Mouse (Mus musculus): Measurements from ENCODE around the gene Ryr2.
"Not testable (repeated sequence)": the region's sequence is repeated elsewhere in the genome, so short reads cannot be mapped to it uniquely, and the experiment has no call there.

Gene Ryr2

DNA sequence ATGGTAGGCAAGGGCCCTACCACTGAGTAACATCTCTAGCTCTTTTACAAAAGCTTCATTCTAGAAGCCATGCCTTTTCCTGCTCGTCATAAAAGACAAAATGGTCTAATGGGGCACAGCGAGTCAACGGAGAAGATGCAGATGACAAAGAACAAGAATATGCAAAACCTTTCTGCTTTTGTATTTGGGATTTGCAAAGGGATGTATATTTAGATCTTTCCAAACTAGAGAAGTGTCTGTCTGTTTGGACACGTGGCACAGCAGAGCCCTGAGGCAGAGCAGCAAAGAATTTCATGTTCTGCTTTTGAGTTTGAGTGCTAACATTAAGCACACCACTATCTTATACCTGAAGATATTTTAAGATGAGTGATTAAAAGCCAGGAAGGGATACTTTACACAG is 224.4 kb downstream of the Ryr2 start:
- no peak for DNase-seq (ENCODE audit: low spot score in 2 of 2)

GRCm38 (mm10) chr13:11880503-11881227 is 226.1 kb downstream of the Ryr2 start:
- no peak for DNase-seq (ENCODE audit: low spot score in 2 of 2)

- no peak for DNase-seq (ENCODE audit: low spot score in 2 of 2)
Measured at GRCm38 (mm10) chr13:11879037-11879436, 227.7 kb downstream of the Ryr2 start.

DNA sequence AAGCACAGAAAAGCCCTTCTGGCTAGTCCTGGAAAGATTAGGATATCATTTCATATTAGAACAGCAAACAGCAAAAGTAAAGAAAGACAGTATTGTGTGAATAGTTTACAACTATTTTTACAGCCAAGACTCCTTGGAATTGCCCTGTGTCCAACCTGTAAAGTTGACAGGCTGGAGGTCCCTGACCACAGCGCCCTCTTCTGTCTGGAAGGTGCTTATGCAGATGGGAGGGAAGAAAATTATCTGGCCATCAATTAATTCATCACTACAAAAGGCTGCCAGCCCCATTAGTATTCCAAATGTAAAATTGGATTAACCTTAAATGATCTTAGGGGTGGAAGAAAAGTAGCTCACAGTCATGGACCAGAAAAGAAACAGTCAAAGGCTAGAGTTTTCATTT is 231.9 kb downstream of the Ryr2 start:
- DNase-seq (ENCODE audit: low spot score in 2 of 2) = no peak

- DNase-seq (ENCODE audit: low spot score in 2 of 2) = no peak
Measured at GRCm38 (mm10) chr13:11869971-11870370, 236.8 kb downstream of the Ryr2 start.

DNA sequence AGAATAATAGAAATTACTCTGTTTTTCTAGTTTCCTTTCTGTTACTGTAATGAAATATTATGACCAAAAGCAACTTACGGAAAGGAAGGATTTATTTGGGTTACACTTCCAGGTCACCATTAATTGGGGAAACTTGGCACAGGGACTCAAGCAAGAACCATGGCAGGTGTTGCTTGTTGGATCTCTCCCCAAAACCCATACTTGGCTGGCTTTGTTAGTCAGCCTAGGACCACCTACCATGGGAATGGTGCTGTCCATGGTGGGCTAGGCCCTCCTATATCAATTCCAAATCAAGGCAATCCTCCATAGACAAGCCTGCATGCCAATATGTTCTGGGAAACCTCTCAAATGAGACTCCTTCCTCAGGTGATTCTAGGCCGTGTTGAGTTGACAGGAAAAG is 237.3 kb downstream of the Ryr2 start:
- DNase-seq (ENCODE audit: low spot score in 2 of 2) = no peak

- DNase-seq (ENCODE audit: low spot score in 2 of 2) = no peak
Measured at GRCm38 (mm10) chr13:11868979-11869378, 237.8 kb downstream of the Ryr2 start.

GRCm38 (mm10) chr13:11868056-11868455 is 238.7 kb downstream of the Ryr2 start:
- DNase-seq (ENCODE audit: low spot score in 2 of 2) = no peak

DNA sequence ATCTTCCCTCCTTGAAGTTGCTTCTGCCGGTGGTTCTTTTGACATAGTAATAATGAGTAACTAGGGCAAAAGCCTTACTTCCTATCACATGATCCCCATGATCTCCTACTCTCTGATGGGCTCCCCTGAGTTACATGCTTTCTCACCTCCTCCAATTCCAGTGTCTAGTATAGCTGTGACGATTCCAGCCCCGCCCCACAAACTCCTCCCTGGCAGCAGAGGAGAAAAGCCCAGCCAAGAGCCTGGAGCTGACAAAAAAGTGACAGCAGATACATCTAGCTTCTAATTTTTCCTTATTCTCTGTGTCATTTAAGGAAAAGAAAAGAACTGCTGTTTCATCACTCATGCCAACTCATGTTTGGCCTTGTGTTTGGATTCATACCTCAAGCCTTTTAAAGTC is 241.5 kb downstream of the Ryr2 start:
- no peak for DNase-seq (ENCODE audit: low spot score in 2 of 2)

DNA sequence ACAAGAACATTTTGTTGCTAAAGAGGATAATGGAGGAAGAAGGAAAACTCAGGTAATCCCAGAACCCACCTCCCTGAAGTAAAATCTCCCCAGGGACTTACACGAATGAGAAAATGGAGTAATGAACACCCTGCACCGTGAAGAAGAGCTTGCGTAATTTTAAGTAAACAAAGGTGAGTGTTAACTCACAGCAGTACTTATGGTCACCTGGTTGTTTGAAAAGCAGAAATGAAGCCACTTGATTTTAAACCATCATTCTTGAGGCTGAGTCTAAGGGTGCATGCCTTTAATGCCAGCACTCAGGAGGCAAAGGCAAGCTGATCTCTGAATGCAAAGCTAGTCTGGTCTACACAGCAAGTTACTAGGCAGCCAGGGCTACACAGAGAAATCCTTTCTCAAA is 255.1 kb downstream of the Ryr2 start:
- no peak for DNase-seq (ENCODE audit: low spot score in 2 of 2)

- no peak for DNase-seq (ENCODE audit: low spot score in 2 of 2)
Measured at GRCm38 (mm10) chr13:11843889-11844288, 262.9 kb downstream of the Ryr2 start.

DNA sequence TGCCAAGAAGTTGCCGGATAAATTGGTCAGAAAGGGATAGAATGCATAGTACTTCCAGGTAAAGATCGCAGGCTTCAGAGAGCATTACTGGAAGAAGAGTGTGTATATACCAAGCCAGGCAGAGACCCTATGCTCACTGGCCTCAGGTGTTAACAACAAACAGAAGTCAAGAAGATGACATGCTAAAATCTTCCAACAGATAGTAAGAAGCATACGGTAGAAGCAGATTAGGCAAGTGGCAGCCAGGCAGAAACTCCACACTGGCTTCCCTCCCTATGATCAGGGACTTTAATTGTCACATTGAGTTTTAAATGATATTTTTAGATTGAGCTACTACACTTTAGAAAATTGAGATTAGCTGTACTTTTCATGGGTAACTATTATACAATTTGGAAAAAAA is 268.9 kb downstream of the Ryr2 start:
- DNase-seq (ENCODE audit: low spot score in 2 of 2) = no peak

DNA sequence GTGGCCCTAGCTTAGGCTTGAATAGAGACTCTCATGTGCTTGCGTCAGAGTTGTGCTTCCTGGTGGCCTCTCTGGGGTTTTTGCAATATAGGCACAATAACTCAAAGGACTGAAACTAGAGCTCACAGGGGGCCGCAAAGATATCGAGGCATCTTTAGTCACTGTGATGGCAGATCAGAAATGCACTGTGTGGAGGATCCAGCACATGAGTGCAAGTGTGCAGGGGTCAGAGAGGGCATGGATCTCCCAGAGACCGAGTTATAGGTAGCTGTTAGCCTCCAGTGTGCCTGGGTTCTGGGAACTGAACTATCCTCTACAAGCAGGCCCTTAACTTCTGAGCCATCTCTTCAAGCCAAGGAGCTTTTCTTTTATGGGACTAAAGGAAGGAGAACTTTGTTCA is 269.6 kb downstream of the Ryr2 start:
- no peak for DNase-seq (ENCODE audit: low spot score in 2 of 2)

DNA sequence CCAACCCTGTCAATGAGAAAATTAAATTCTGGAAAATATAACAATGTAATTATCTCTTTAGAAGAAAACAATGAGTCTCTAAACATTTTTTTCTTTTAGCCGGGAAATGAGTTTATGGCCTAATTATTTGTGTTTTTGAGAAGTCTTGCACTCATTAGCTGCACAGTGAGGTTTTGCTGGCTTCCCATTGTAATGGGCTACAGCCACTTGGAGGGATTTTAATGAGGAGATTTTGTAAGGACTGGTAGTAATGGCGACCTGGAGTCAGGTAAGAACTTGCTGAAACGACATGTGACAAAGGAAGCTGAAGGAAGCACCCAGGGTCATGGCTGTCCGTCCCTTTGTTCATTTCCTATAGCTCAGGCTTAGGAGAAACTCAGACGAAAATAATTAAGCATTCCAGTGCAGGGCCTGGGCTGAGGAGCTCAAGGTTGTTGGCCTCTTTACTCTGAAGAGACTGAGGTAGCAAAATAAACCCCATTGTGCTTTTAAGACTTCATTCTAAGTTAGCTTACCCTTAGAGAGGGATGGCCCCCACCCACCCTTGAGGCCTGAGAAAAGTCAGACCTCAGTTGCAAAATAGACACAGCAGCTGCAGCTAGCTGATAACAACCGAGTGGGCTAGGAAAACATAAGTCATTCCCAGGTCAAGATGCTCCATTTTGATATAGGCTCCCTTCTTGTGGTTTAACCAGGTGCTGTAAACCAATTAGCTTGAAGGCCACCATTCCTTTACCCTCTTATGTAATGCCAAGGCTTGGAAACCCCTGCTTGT is 270.3 kb downstream of the Ryr2 start:
- DNase-seq (ENCODE audit: low spot score in 2 of 2) = no peak

DNA sequence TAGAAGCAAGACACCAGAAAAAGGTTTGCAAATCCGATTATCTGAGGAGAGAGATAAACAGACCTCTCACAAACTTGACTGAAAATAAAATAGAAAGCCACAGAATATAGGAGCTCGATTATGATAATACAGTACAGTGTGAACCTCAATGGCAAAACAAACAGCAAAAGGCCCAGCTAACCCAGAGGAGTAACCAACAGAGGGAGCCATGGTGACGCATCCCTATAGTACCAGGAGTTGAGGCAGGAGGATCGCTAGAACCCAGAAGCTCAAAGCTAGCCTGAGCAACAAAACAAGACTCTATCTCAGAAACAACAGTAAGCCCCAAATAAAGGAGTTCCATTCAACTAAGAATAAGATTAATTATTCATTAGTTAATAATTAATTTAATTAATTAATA is 275.5 kb downstream of the Ryr2 start:
- DNase-seq (ENCODE audit: low spot score in 2 of 2) = no peak

DNA sequence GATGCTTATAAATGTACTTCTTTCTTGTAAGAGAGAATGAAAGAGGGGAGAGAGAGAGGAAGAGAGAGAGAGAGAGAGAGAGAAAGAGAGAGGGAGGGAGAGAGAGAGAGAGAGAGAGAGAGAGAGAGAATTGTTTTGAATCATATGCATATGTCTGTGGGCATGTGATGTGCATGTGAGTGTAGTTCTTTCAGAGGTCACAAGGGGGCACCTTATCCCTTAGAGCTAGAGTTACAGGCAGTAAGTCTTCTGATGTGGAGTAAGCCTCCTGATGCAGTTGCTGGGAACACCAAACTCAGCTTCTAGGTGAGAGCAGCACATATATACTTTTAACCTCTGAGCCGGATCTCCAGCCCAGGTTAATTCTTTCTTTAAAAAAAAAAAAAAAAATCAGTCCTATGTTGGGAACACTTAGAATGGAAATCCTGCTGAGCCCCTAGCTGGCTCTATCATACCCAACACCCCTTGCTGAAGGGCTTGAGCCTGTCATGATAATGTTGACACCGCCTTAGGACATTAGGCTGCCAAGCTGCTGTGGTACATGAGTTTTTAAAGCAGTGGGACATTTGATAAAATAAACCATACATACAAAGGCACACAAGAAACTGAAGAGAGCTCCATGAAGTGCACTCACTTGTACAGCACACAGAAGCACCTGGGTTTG is 281.1 kb downstream of the Ryr2 start:
- no peak for DNase-seq (ENCODE audit: low spot score in 2 of 2)

GRCm38 (mm10) chr13:11818723-11819122 is 288.0 kb downstream of the Ryr2 start:
- no peak for DNase-seq (ENCODE audit: low spot score in 2 of 2)

- DNase-seq (ENCODE audit: low spot score in 2 of 2) = not testable (repeated sequence)
Measured at GRCm38 (mm10) chr13:11809365-11809764, 297.4 kb downstream of the Ryr2 start.

DNA sequence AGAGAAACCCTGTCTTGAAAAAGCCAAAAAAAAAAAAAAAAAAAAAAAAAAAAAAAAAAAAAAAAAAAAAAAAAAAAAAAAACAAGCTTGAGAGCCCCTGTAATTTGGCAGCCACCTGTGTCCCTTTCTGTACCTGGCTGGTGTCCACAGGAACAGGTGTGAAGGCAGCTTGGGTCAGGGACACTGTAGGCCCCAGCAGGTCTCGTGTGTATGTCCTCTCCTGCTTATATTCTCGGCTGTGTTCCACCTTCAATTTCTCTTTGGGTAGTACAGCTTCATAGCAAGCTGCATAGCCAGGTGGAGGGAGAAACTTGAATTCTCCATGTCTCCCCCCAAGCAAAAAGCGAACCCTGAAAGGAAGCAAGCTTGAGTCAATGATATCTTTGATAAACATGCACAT is 314.2 kb downstream of the Ryr2 start:
- DNase-seq (ENCODE audit: low spot score in 2 of 2) = no peak

DNA sequence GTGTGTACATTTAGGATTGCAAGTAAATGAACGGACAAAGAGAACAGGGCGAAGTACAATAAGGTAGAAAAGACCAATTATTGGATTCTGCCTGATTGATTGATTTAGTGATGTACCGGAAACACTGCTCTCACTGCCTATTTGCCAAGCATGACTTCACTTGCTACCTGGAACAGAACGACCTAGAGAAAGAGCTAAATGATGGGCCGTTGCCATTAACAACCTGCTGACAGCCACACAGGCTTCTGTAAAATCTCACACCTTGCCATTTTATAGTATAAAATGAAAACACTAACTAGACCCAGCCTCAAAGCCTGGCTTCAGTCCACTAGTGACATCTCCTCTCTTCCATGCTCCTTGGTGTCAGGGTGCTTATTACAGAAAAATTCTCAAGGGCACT is 316.2 kb downstream of the Ryr2 start:
- DNase-seq (ENCODE audit: low spot score in 2 of 2) = no peak

- no peak for DNase-seq (ENCODE audit: low spot score in 2 of 2)
Measured at GRCm38 (mm10) chr13:11782411-11783155, 324.2 kb downstream of the Ryr2 start.

- DNase-seq (ENCODE audit: low spot score in 2 of 2) = no peak
Measured at GRCm38 (mm10) chr13:11781065-11781464, 325.7 kb downstream of the Ryr2 start.

Data from spleen, postnatal 14 days (tissue).